Mouse (Mus musculus) limb, embryonic 15.5 days (tissue): ENCODE measurements around the gene B3galt5. TPM values are rescaled to one million over a fixed set of nuclear protein-coding genes. Genes with fewer than 3 reads are reported as not detected.

Experiments
- ATAC-seq: fragments of 200-750 bp; cut with Nextera tagmentation; 2 replicates; pipeline ENCODE4 v1.8.0; 2017; ENCODE audit warnings: low read depth, moderate TSS enrichment; ENCODE audit not compliant: insufficient number of reproducible peaks, low FRiP score, low TSS enrichment
- H3K27ac ChIP-seq: fragments of 300-500 bp; sonication (generic); 2 replicates; pipeline ENCODE4 v1.5.1; 2015; ENCODE audit warnings: moderate library complexity, mild to moderate bottlenecking, inconsistent platforms
- H3K27me3 ChIP-seq: fragments of 300-500 bp; sonication (generic); 2 replicates; pipeline ENCODE4 v1.6.1; 2015; ENCODE audit warnings: inconsistent platforms
- H3K36me3 ChIP-seq: fragments of 300-500 bp; sonication (generic); 2 replicates; pipeline ENCODE4 v1.6.1; 2015; ENCODE audit warnings: inconsistent platforms
- H3K4me1 ChIP-seq: fragments of 300-500 bp; sonication (generic); 2 replicates; pipeline ENCODE4 v1.6.1; 2015; ENCODE audit warnings: inconsistent platforms
- H3K4me2 ChIP-seq: fragments of 300-500 bp; sonication (generic); 2 replicates; pipeline ENCODE4 v1.6.1; 2015; ENCODE audit warnings: mild to moderate bottlenecking, inconsistent platforms
- H3K4me3 ChIP-seq: fragments of 300-500 bp; sonication (generic); 2 replicates; pipeline ENCODE4 v1.5.1; 2015; ENCODE audit warnings: mild to moderate bottlenecking, inconsistent platforms
- H3K9ac ChIP-seq: fragments of 300-500 bp; sonication (generic); 2 replicates; pipeline ENCODE4 v1.6.1; 2015; ENCODE audit warnings: inconsistent platforms
- H3K9me3 ChIP-seq: fragments of 300-500 bp; sonication (generic); 2 replicates; pipeline ENCODE4 v1.6.1; 2016; ENCODE audit warnings: inconsistent platforms
- WGBS: fragments of 180-500 bp; shearing (Covaris S2); methylation state at CpG from one replicate; pipeline ENCODE4 v1.1.7; 2015; 5-methylcytosine and 5-hydroxymethylcytosine counted together
- polyA plus RNA-seq: library from polyadenylated mRNA; unstranded; fragments of >200 nt; fragmentation: Nextera tagmentation; extraction: Ambion mirVana; gene quantifications from 2 replicates; pipeline ENCODE4 v1.2.1, GENCODE M21; 2015

B3galt5 gene
- polyA plus RNA-seq = 0.10 and 0.42 TPM in 2 replicates

DNA sequence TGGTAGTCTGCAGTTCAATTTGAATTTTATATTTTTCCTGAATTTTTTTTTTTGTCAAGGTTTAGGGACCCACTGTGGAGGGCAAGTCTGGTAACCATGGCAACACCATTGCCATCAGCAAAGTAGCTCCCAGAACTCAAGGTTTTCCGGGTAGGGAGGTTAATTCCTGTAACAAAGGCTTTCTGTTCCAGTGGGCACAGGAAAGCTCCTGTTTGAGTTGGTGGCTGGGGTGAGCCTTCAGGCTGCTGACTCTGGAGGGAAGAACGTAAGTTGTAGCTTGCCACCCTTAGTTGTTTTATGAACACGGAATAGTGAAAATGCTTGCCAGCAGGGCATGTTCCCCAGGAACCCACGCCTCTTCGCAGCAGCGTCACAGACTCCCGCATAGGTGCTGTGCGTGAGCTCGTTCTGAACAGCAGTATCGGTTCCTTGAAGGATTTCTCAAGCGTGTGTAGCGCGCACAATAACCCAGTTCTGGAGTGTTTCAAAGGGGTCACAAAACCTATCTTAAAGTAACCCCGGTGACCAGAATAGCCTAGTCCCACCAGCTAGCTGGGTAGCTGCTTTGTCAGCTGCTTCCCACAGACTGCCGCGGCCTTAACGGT is at the start of gene B3galt5:
B3galt5 (plus strand) TSS at position 436 of the 605 bp plus-strand sequence.
- Histone ChIP-seq H3K27me3 (no peaks in the 10 kb centered on the region), H3K36me3 (no peaks in the 10 kb centered on the region), H3K27ac (peak within 1 kb of the TSS; percentile 57; the same call in 1 of the 2 replicates), H3K4me3 (no peak within 1 kb of the TSS), H3K9me3 (no peaks in the 10 kb centered on the region), H3K4me2 (no peak within 1 kb of the TSS), H3K9ac (no peak within 1 kb of the TSS), H3K4me1 (no peaks in the 10 kb centered on the region)
- no peak for ATAC-seq
- WGBS = 62% methylated on average over 17 of the region's 17 CpGs

DNA sequence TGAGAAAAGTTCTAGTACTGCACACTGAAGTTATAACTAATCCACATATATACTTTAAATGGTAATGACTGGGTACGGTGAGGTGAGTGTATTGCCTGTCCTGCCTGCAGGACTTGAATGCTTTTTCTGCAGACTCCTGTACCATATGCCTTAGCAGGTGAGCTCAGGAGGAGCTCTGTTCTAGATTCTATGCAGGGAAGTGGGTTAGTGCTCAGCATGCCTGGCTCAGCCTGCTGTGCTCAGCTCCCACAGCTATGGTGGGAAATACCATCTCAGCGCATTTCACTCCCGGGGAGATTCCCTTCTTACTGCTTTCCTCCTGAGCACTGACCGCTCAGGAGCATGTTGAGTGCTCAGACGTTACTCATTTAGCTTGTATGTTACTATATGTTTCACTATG is 48.0 kb upstream of the B3galt5 start:
- no peak for ATAC-seq
- H3K36me3 ChIP-seq = no peaks in the 10 kb centered on the region
- H3K9ac ChIP-seq = no peak overlapping the region
- no peak overlapping the region for H3K27ac ChIP-seq
- H3K27me3 ChIP-seq = no peaks in the 10 kb centered on the region
- H3K4me2 ChIP-seq = no peak overlapping the region
- no peaks in the 10 kb centered on the region for H3K9me3 ChIP-seq
- WGBS = 74% methylated on average over 5 of the region's 5 CpGs
- peaks cover 5% of the 10 kb centered on the region; the same call in 1 of the 2 replicates for H3K4me1 ChIP-seq
- H3K4me3 ChIP-seq = no peak overlapping the region

DNA sequence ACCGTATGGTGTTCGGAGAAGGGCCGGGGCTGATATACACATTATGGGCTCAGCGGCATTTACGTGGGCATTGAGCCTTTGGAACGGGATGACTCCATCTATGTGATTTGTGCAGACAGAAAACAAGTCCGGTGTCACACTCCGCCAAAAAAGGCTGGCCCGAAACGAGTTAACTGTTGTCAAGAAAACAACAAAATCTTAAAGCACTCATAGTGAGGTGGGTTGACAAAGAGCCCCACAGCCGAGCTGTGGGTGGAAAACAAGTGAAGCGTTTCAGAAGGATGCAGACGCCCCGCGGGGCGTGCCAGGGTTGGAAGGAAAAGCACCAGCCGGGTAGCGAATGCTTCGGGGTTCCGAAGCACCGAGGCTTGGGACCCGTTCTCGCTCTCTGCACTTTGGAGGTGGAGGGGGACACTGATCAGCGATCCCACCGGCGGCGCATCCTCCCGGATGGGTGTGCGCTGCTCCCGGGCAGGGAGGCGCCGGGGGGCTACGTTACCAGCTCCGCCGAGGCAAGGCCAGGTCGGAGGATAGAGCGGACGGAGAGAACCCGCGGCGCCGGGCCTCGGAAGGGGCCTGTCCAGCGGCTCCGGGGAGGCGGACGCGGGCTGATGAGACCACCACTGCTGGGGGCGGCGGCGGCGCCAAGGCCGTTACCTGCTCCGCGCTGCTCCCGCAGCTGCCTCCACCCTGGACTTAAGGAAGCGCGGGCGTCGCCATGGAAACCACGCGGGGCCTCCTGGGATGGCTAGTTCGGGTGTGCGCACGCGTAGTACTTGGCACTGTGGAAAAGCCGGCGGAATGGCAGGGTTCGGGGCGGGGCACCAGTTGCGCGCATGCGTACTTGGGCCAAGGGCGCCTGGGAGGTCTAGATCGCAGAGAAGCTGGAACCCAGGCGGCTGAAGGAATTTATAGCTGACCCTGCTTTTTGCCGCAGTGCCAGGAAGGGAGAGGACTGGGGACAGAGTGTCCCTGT is 43.8 kb upstream of the B3galt5 start, which contains the start of gene Lca5l:
Lca5l (minus strand) TSS at position 741 of the 976 bp plus-strand sequence.
- Histone ChIP-seq H3K4me2 (peak within 1 kb of the TSS; percentile 86), H3K4me3 (peak within 1 kb of the TSS; percentile 70), H3K27me3 (no peaks in the 10 kb centered on the region), H3K36me3 (no peaks in the 10 kb centered on the region), H3K4me1 (peaks cover 5% of the 10 kb centered on the region; the same call in 1 of the 2 replicates), H3K9me3 (no peaks in the 10 kb centered on the region), H3K27ac (peak within 1 kb of the TSS; percentile 78), H3K9ac (peak within 1 kb of the TSS; percentile 65)
- peak; percentile 92 for ATAC-seq
- 1% methylated on average over 77 of the region's 77 CpGs for WGBS

DNA sequence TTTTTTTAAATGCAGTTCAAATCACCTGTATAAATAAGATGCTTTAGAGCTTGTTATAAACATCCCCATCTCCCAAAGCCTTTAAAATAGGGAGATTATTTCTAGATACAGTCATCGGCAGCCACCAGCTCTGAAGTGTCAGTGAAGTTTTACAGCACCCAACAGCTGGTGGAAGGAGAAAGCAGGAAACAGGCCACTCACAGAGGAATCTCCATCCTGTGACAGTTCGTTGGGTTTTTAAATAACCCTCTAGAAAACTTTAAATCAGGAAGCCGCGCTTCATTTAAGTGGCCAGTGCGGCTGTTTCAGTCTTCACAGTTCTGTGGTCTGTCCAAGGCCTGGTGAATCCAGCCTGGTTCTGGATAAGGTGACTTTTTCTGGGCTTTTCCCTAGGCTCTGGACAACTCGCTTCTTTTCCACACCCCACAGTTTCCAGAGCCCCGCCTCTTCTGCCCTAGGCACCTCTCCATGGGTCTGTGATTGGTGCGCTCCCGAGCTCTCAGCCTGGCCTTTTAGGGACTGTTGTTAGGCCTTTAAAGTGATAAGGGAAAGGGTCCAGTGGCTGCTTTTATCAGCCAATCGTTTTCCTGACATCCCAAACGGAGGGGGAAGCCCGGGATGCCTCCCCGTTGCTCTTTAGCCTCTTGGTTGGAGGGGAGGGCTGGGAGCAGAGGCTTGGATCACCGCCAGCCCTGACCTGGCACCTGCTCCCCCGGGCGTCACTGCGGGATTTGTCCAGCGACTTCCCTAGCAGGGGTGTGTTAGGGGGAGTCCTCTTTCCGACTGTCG is 35.5 kb upstream of the B3galt5 start, which contains the start of gene Sh3bgr:
Sh3bgr (plus strand) TSS at position 538 of the 789 bp plus-strand sequence.
- Histone ChIP-seq H3K4me3 (peak within 1 kb of the TSS; percentile 19; the same call in 1 of the 2 replicates), H3K27ac (peak within 1 kb of the TSS; percentile 27; the same call in 1 of the 2 replicates), H3K9me3 (no peaks in the 10 kb centered on the region), H3K36me3 (no peaks in the 10 kb centered on the region), H3K27me3 (no peaks in the 10 kb centered on the region), H3K9ac (no peak within 1 kb of the TSS), H3K4me2 (peak within 1 kb of the TSS; percentile 50), H3K4me1 (peaks cover 16% of the 10 kb centered on the region)
- WGBS = 4% methylated on average over 20 of the region's 20 CpGs
- no peak for ATAC-seq

GRCm38 (mm10) chr16:96200702-96201028 is 34.9 kb upstream of the B3galt5 start:
- peaks cover 16% of the 10 kb centered on the region for H3K4me1 ChIP-seq
- H3K27me3 ChIP-seq = no peaks in the 10 kb centered on the region
- no peak overlapping the region for H3K9ac ChIP-seq
- no peak overlapping the region for H3K27ac ChIP-seq
- H3K4me3 ChIP-seq = peak overlapping the region; percentile 19; the same call in 1 of the 2 replicates
- H3K36me3 ChIP-seq = no peaks in the 10 kb centered on the region
- H3K9me3 ChIP-seq = no peaks in the 10 kb centered on the region
- H3K4me2 ChIP-seq = peak overlapping the region; percentile 50
- 36% methylated on average over 9 of the region's 9 CpGs for WGBS
- ATAC-seq = no peak

DNA sequence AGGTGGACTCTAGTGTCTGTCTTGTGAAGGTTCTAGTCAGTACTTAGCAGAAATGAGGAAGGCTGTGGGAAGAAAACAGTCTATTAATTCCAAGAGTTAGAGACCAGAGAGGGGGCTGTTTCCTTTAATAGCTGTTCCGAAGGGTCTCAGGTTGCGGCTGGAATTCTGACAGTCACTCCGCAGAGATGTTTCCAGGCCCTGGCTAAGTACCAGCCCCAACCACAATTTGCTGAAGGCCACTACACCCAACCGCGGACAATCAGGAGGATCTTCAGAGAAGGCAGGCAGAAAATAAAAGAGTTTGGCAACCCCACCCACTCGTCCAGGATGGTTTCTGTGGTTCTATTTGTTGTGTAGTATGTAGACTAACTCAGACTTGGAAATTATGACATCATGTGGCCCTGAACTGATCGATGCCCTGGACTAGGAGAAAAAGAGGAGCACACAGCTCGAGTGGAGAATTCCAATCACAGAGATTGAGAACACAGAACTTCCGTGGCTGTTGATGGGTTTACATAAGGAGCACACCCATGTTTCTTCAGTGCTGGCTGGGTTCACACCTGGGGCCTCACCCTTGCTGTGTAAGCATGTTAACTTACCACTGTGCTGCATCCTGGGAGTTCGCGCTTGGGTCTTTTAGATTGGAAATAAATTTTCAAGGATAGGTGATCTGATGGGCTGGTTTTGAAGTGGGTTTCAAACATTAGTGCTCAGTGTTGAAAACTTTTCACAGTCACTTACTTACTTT is 33.9 kb upstream of the B3galt5 start:
- Histone ChIP-seq H3K27me3 (no peaks in the 10 kb centered on the region), H3K27ac (peak overlapping the region; percentile 27; the same call in 1 of the 2 replicates), H3K36me3 (no peaks in the 10 kb centered on the region), H3K9ac (no peak overlapping the region), H3K4me3 (no peak overlapping the region), H3K4me2 (no peak overlapping the region), H3K9me3 (no peaks in the 10 kb centered on the region), H3K4me1 (peaks cover 16% of the 10 kb centered on the region)
- no peak for ATAC-seq
- 51% methylated on average over 11 of the region's 11 CpGs for WGBS

GRCm38 (mm10) chr16:96209789-96210188 is 25.8 kb upstream of the B3galt5 start:
- Histone ChIP-seq H3K4me1 (0 out of 2 replicates have a peak, but pooled peaks cover 3% of the 10 kb centered on the region), H3K4me3 (no peak overlapping the region), H3K4me2 (no peak overlapping the region), H3K27me3 (no peaks in the 10 kb centered on the region), H3K9ac (no peak overlapping the region), H3K9me3 (no peaks in the 10 kb centered on the region), H3K27ac (no peak overlapping the region), H3K36me3 (no peaks in the 10 kb centered on the region)
- no peak for ATAC-seq
- WGBS = 61% methylated on average over 10 of the region's 10 CpGs

GRCm38 (mm10) chr16:96210856-96211255 is 24.7 kb upstream of the B3galt5 start:
- Histone ChIP-seq H3K27me3 (no peaks in the 10 kb centered on the region), H3K36me3 (no peaks in the 10 kb centered on the region), H3K9ac (no peak overlapping the region), H3K4me1 (0 out of 2 replicates have a peak, but pooled peaks cover 3% of the 10 kb centered on the region), H3K9me3 (no peaks in the 10 kb centered on the region), H3K4me3 (no peak overlapping the region), H3K4me2 (no peak overlapping the region), H3K27ac (no peak overlapping the region)
- WGBS = 85% methylated on average over 7 of the region's 7 CpGs
- ATAC-seq = no peak

DNA sequence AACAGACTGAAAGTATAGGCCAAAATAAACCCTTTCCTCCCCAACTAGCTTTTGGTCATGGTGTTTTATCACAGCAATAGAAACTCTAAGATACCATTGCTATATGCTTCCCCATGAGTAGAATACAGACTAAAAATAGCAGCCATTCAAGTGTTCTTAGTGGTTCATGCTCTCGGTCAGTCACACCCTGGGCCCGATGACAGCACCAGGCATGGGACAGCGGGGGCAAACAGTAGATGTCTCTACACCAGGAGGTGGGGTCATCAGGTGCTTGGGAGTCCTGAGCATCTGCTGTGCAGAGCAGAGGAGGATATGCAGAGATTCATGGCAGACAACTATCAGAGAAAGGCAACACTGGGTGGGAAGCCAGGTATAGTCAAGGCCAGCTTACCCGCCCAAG is 22.6 kb upstream of the B3galt5 start:
- no peak for ATAC-seq
- 0 out of 2 replicates have a peak, but pooled peaks cover 3% of the 10 kb centered on the region for H3K4me1 ChIP-seq
- H3K27me3 ChIP-seq = no peaks in the 10 kb centered on the region
- H3K9ac ChIP-seq = no peak overlapping the region
- H3K36me3 ChIP-seq = no peaks in the 10 kb centered on the region
- no peak overlapping the region for H3K4me2 ChIP-seq
- no peak overlapping the region for H3K27ac ChIP-seq
- 92% methylated on average over 4 of the region's 4 CpGs for WGBS
- no peak overlapping the region for H3K4me3 ChIP-seq
- H3K9me3 ChIP-seq = no peaks in the 10 kb centered on the region

GRCm38 (mm10) chr16:96221491-96221890 is 14.1 kb upstream of the B3galt5 start:
- no peak overlapping the region for H3K4me3 ChIP-seq
- H3K9ac ChIP-seq = no peak overlapping the region
- no peak overlapping the region for H3K4me2 ChIP-seq
- H3K36me3 ChIP-seq = no peaks in the 10 kb centered on the region
- no peaks in the 10 kb centered on the region for H3K4me1 ChIP-seq
- H3K27me3 ChIP-seq = no peaks in the 10 kb centered on the region
- H3K9me3 ChIP-seq = no peaks in the 10 kb centered on the region
- no peak overlapping the region for H3K27ac ChIP-seq
- no peak for ATAC-seq
- 65% methylated on average over 5 of the region's 5 CpGs for WGBS

DNA sequence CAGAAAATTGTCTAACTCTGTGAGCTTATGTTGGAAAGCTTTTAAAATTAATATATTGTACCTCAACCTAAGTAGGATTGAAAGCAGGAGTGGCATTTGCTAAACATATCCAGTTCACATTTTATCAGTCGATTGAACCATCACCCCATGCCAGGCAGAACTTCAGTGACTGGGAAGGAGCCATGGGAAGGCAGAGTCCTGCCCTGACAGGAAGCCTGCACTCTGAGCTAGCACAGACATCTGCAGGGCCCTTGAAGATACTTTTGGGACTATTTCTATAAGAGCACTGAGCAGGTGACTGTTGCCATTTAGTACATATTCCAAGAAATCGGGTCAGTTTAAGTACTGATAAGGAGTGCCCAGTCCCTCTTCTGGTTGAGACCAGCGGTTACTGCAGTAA is 13.6 kb upstream of the B3galt5 start:
- Histone ChIP-seq H3K36me3 (no peaks in the 10 kb centered on the region), H3K4me2 (no peak overlapping the region), H3K9ac (no peak overlapping the region), H3K4me1 (no peaks in the 10 kb centered on the region), H3K27ac (no peak overlapping the region), H3K27me3 (no peaks in the 10 kb centered on the region), H3K4me3 (no peak overlapping the region), H3K9me3 (no peaks in the 10 kb centered on the region)
- 81% methylated on average over 3 of the region's 3 CpGs for WGBS
- ATAC-seq = no peak
